Mouse (Mus musculus) liver, embryonic 14.5 days (tissue): ENCODE measurements at regions not wholly inside any gene's neighbourhood (a gene's known extent, or its start where the extent isn't known, plus 50 kb on each side); places are given as distances from the start of the nearest gene placed in this dataset.
"Not testable (repeated sequence)": the region's sequence is repeated elsewhere in the genome, so short reads cannot be mapped to it uniquely, and the experiment has no call there.

Source experiments
- ATAC-seq: fragments of 200-750 bp; cut with Nextera tagmentation; 2 replicates; pipeline ENCODE4 v1.8.0; 2017; ENCODE audit warnings: moderate number of reproducible peaks, mild to moderate bottlenecking, moderate library complexity; ENCODE audit not compliant: insufficient read depth
- DNase-seq, 3 experiments: peaks; one replicate each; pipeline ENCODE4 v3.0.0-alpha.2; 2012 to 2013; ENCODE audit warnings: low read depth in 3 of 3, low spot score in 3 of 3
- H3K27ac ChIP-seq: fragments of 300-500 bp; sonication (generic); 2 replicates; pipeline ENCODE4 v1.5.1; 2014; ENCODE audit warnings: moderate library complexity, mild to moderate bottlenecking, control low read depth, inconsistent platforms
- H3K27me3 ChIP-seq: fragments of 300-500 bp; sonication (generic); 2 replicates; pipeline ENCODE4 v1.6.1; 2014; ENCODE audit warnings: mild to moderate bottlenecking, low read length, moderate library complexity; ENCODE audit not compliant: control insufficient read depth, insufficient read depth
- H3K36me3 ChIP-seq: fragments of 300-500 bp; sonication (generic); replicated peaks from 2 replicates; pipeline ENCODE4 v1.6.1; 2014; ENCODE audit warnings: low read depth; ENCODE audit not compliant: control insufficient read depth, insufficient read depth
- H3K4me1 ChIP-seq, 2 experiments: fragments of 200-500 bp in 1 of 2; fragments of 300-500 bp in 1 of 2; sonication (generic) in 1 of 2; replicated peaks; 2 replicates each; pipeline ENCODE4 v1.6.1; 2012 to 2014; ENCODE audit warnings: antibody characterized with exemption in 1 of 2, inconsistent platforms in 1 of 2, low read length in 1 of 2; ENCODE audit not compliant: control insufficient read depth in 2 of 2, insufficient read depth in 2 of 2
- H3K4me2 ChIP-seq: fragments of 300-500 bp; sonication (generic); 2 replicates; pipeline ENCODE4 v1.6.1; 2014; ENCODE audit warnings: low read depth, mild to moderate bottlenecking, control low read depth, moderate library complexity
- H3K4me3 ChIP-seq, 2 experiments: fragments of 200-500 bp in 1 of 2; fragments of 300-500 bp in 1 of 2; sonication (generic) in 1 of 2; 2 replicates each; pipeline ENCODE4 v1.5.1; 2012 to 2014; ENCODE audit warnings: low read depth in 2 of 2, low read length in 2 of 2, mild to moderate bottlenecking in 2 of 2, control low read depth in 1 of 2, inconsistent platforms in 1 of 2, moderate library complexity in 1 of 2; ENCODE audit not compliant: insufficient read depth in 1 of 2
- H3K9ac ChIP-seq: fragments of 300-500 bp; sonication (generic); replicated peaks from 2 replicates; pipeline ENCODE4 v1.6.1; 2014; ENCODE audit warnings: mild to moderate bottlenecking, control low read depth, moderate library complexity
- H3K9me3 ChIP-seq: fragments of 300-500 bp; sonication (generic); 2 replicates; pipeline ENCODE4 v1.6.1; 2016; ENCODE audit warnings: low read length, mixed read lengths; ENCODE audit not compliant: control insufficient read depth
- CTCF ChIP-seq: IDR thresholded peaks from 2 replicates; pipeline ENCODE4 v1.5.1; 2016; ENCODE audit warnings: antibody characterized with exemption, low read depth, control low read depth
- EP300 ChIP-seq: IDR thresholded peaks from 2 replicates; pipeline ENCODE4 v1.6.1; 2016; ENCODE audit warnings: antibody characterized with exemption, low read depth
- WGBS: fragments of 180-500 bp; shearing (Covaris S2); extraction: QIAGEN DNeasy Blood & Tissue Kit; methylation state at CpG from one replicate; pipeline ENCODE4 v1.1.7; 2014; ENCODE audit not compliant: insufficient replicate concordance; 5-methylcytosine and 5-hydroxymethylcytosine counted together

DNA sequence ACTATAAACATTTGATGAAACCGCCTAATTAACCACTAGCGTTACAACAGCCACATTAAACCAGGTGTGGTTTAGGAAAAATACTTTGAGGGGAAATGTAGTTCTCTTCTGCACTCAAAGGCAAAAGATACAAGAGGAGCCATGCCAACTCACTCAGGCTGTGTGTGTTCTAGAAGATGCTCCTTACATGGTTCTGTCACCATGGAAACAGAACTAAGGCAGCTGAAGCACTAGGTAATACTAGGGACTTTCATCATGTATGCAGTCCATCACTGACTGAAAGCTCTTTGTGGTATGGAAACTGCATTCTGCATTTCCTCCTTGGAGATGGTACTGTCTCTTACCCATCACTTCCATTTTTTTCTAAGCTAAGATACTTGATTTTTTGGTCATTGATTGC is 87.6 kb upstream of the Creb5 start:
- TF ChIP-seq EP300 (no peak), CTCF (no peak)
- Histone ChIP-seq H3K36me3 (no peaks in the 10 kb centered on the region), H3K9me3 (no peaks in the 10 kb centered on the region), H3K27ac (no peak overlapping the region), H3K4me2 (no peak overlapping the region), H3K4me3 (no peak overlapping the region), H3K4me1 (no peaks in the 10 kb centered on the region), H3K9ac (no peak overlapping the region), H3K27me3 (no peaks in the 10 kb centered on the region)
- 75% methylated on average over 2 of the region's 2 CpGs for WGBS
- DNase-seq (no peak), ATAC-seq (no peak)

DNA sequence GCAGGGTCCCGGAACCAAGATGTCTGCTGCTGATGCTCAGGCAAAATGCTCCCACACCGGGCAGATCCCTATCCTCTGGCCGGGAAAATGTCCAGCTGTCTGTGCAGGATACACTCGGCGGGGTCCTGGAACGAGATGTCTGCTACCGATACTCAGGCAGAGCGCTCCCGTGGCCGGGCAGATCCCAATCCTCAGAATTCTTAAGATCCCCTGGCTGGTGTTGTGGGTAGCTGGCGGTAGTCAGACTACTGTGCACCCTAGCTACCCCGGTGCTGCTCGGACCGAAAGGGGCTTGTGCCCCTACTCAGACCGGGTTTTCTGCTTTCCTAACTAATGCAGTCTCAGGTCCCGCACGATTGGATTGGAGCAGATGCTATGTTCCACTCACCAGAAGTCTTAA is 104.9 kb upstream of the Creb5 start:
- not testable (repeated sequence) for H3K27ac ChIP-seq, ATAC-seq, H3K9ac ChIP-seq, H3K4me1 ChIP-seq, H3K4me3 ChIP-seq, DNase-seq, H3K9me3 ChIP-seq, H3K27me3 ChIP-seq, H3K4me2 ChIP-seq, H3K36me3 ChIP-seq
- WGBS: 78% methylated on average over 17 of the region's 17 CpGs

DNA sequence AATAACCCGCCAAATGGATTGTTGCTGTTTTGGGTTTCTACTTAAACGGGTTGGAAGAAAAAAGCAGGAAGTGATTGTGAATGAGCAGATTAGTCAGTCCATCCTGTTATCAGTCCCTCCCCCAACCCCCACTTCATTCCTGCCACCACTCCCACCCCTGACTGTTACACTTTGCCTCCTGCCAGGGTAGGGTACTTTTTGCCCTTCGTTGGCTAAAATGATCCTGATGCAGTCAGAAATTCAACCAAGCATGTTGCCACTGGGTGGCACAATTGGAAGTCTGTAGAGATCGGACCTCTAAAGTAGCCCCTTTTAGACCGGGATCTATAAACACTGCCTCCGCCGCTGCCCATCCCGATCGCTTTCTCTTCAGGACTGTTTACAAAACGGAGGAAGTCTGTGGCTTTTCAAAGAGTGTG is 96.0 kb upstream of the Jazf1 start:
- H3K27ac ChIP-seq: no peak overlapping the region
- H3K4me2 ChIP-seq: peak overlapping the region; percentile 44
- DNase-seq (no peak), ATAC-seq (no peak)
- TF ChIP-seq EP300: no peak
- peak; percentile 30 for TF ChIP-seq CTCF
- no peaks in the 10 kb centered on the region for H3K9me3 ChIP-seq
- H3K36me3 ChIP-seq: no peaks in the 10 kb centered on the region
- H3K9ac ChIP-seq: no peak overlapping the region; the same call in 1 of the 2 replicates
- WGBS: 5% methylated on average over 10 of the region's 10 CpGs
- no peaks in the 10 kb centered on the region for H3K27me3 ChIP-seq
- H3K4me3 ChIP-seq: no peak overlapping the region
- H3K4me1 ChIP-seq: peaks cover 0 to 11% of the 10 kb centered on the region in 2 experiments; a peak in 1 of 4 replicates

GRCm38 (mm10) chr6:53163091-53163490 is 94.7 kb upstream of the Jazf1 start:
- 35% methylated on average over 7 of the region's 7 CpGs for WGBS
- peaks cover 0 to 11% of the 10 kb centered on the region in 2 experiments; a peak in 1 of 4 replicates for H3K4me1 ChIP-seq
- no peaks in the 10 kb centered on the region for H3K27me3 ChIP-seq
- no peaks in the 10 kb centered on the region for H3K9me3 ChIP-seq
- DNase-seq (no peak), ATAC-seq (no peak)
- no peaks in the 10 kb centered on the region for H3K36me3 ChIP-seq
- no peak overlapping the region for H3K27ac ChIP-seq
- no peak overlapping the region for H3K4me2 ChIP-seq
- H3K9ac ChIP-seq: no peak overlapping the region
- H3K4me3 ChIP-seq: no peak overlapping the region
- no peak for TF ChIP-seq CTCF
- no peak for TF ChIP-seq EP300

DNA sequence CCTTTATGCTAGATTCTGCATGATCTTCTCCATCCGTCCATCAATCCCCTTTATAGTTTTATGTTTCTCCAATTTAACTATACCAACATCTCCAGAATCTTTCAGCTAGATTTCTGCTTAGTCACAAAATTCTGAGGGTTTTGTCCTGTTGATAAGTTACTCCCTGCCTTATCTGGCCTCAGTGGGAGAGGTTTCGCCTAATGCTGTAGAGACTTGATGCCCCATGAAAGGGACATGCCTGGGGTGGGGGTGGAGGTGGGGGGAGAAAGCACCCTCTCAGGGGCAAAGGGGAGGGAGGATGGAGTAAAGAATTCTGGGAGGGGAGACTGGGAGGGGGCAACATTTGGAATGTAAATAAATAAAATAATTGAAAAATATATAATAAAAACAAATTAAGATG is 93.2 kb upstream of the Jazf1 start:
- TF ChIP-seq EP300: no peak
- TF ChIP-seq CTCF: no peak
- ATAC-seq (peak; percentile 58; the same call in 1 of the 2 replicates), DNase-seq (no peak)
- Histone ChIP-seq H3K4me1 (peaks cover 0 to 11% of the 10 kb centered on the region in 2 experiments; a peak in 1 of 4 replicates), H3K4me2 (peak overlapping the region; percentile 32; the same call in 1 of the 2 replicates), H3K4me3 (no peak overlapping the region), H3K36me3 (no peaks in the 10 kb centered on the region), H3K27ac (no peak overlapping the region), H3K27me3 (no peaks in the 10 kb centered on the region), H3K9me3 (no peaks in the 10 kb centered on the region), H3K9ac (no peak overlapping the region)
- WGBS: 17% methylated on average over 2 of the region's 2 CpGs
